Mouse (Mus musculus): ENCODE results near the gene Baiap2l2. TPM values are rescaled to one million over a fixed set of nuclear protein-coding genes. Genes with fewer than 3 reads are reported as not detected.

Baiap2l2 gene
- polyA plus RNA-seq, 1 experiment from 2014 or later, result 11.9 TPM

- Histone ChIP-seq H3K4me2 (no peak overlapping the region), H3K27me3 (replicated peaks) (0 out of 2 replicates have a peak, but pooled peaks cover 5% of the 10 kb centered on the region), H3K4me3 (no peak overlapping the region), H3K9me3 (replicated peaks) (peaks cover 12% of the 10 kb centered on the region), H3K36me3 (peaks cover under 1% of the 10 kb centered on the region; the same call in 1 of the 2 replicates), H3K27ac (ENCODE audit: poor library complexity, severe bottlenecking) (no peak overlapping the region), H3K9ac (no peak overlapping the region), H3K4me1 (replicated peaks) (peaks cover 9% of the 10 kb centered on the region; the same call in 1 of the 2 replicates)
- no peak for ATAC-seq (ENCODE audit: insufficient number of reproducible peaks, low FRiP score)
- WGBS, result 53% methylated on average over 5 of the region's 5 CpGs
Observed at GRCm38 (mm10) chr15:79280850-79281249, 4.5 kb downstream of the Baiap2l2 start.

DNA sequence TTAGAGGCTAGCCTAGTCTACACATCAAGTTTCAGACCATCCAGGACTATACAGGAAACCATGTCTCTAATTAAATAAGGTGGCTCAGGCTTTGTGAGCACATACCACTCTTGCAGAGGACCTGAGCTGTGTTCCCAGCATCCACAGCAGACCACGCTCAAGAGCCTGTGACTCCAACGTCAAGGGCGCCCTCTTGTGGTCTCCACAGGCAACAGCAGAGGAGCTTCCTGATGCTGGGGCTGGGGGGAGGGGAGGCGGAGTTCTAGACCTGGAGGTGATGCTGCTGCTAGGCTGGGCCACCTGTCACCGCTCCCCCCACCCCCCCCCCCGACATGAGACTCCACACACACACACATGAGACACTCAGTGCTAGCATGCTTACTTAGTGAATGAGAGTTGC is 5.1 kb downstream of the Baiap2l2 start:
- ATAC-seq (ENCODE audit: insufficient number of reproducible peaks, low FRiP score), result no peak
- Histone ChIP-seq H3K4me1 (replicated peaks) (peaks cover 9% of the 10 kb centered on the region; the same call in 1 of the 2 replicates), H3K9me3 (replicated peaks) (peaks cover 12% of the 10 kb centered on the region), H3K9ac (no peak overlapping the region), H3K36me3 (no peaks in the 10 kb centered on the region), H3K27me3 (replicated peaks) (0 out of 2 replicates have a peak, but pooled peaks cover 5% of the 10 kb centered on the region), H3K4me3 (no peak overlapping the region), H3K4me2 (no peak overlapping the region), H3K27ac (ENCODE audit: poor library complexity, severe bottlenecking) (no peak overlapping the region)
- WGBS, result 24% methylated on average over 6 of the region's 6 CpGs

DNA sequence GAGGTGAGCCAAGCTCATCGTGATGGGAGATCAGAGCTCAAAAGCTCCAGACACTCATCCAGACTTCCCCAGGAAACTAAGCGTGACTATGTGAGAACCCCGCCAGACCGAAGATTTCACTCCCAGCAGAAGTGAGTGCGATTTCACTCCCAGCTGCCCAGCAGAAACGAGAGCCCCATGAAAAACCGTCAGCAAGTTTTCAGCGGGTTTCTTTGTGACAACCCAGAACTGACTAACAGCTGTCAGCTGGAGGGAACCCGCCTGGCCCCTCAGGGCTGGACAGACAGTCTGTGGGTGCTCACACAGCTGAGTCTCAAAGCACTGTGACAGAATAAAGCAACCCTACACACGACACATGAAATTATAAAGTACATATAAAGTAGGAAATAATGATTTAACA is 7.6 kb downstream of the Baiap2l2 start:
- Histone ChIP-seq H3K27ac (ENCODE audit: poor library complexity, severe bottlenecking) (no peak overlapping the region), H3K9ac (no peak overlapping the region), H3K9me3 (replicated peaks) (peaks cover 12% of the 10 kb centered on the region), H3K27me3 (replicated peaks) (no peaks in the 10 kb centered on the region), H3K4me2 (no peak overlapping the region), H3K36me3 (no peaks in the 10 kb centered on the region), H3K4me3 (no peak overlapping the region), H3K4me1 (replicated peaks) (peaks cover 9% of the 10 kb centered on the region; the same call in 1 of the 2 replicates)
- ATAC-seq (ENCODE audit: insufficient number of reproducible peaks, low FRiP score), result no peak
- 60% methylated on average over 10 of the region's 10 CpGs for WGBS

DNA sequence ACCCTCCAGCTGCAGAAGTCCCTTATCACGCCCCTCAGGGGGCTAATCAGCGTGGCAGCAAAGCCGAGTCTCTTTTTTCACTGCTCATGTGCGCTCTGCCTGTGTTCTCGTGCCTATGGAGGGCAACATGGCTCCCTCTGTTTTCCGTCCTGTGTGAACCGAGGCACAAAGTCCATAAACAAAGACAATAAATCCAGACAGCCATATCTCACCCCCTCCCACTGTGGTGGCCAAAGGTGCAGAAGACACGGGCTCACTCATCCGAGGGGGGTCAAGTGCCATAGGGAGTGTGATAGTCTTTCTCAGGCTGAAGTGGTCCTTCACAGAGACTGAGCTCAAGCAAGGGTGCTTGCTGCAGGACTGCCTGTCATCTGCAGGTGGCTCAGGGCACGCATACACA is 12.3 kb downstream of the Baiap2l2 start:
- H3K27me3 ChIP-seq (replicated peaks), result peaks cover 5% of the 10 kb centered on the region
- H3K36me3 ChIP-seq, result no peaks in the 10 kb centered on the region
- no peak for ATAC-seq (ENCODE audit: insufficient number of reproducible peaks, low FRiP score)
- no peak overlapping the region for H3K9ac ChIP-seq
- H3K4me2 ChIP-seq, result no peak overlapping the region
- H3K4me3 ChIP-seq, result no peak overlapping the region
- H3K4me1 ChIP-seq (replicated peaks), result peaks cover 9% of the 10 kb centered on the region
- WGBS, result 47% methylated on average over 10 of the region's 10 CpGs
- no peak overlapping the region for H3K27ac ChIP-seq (ENCODE audit: poor library complexity, severe bottlenecking)
- H3K9me3 ChIP-seq (replicated peaks), result peaks cover 6% of the 10 kb centered on the region

DNA sequence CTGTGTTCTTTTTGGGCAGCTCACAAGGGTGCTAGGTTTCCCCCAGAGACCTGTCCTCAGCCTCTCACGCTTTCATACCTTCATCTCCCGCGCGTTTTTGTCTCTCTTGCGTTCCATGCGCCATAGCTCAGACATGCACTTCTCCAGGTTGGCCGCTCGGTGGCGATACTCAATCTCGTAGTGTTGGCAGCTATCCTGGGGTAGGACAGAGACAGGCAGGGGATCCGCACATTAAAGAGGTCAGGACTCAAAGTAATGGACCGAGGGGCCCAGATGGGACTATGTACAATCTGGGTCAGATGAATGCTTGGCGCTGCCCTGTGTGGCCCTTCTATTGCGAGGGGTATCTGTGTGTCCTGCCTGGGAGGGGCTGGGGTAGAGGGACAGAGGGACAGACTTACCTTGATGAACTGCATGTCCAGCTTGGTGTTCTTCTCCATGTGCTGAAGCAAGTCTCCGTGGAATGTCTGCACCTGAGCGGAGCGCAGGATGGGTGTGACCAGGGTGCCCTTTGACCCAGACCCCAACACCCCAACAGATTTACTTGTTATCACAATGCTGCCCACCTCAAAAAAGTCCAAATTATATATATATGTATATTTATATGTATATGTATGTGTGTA is 14.1 kb downstream of the Baiap2l2 start:
- H3K4me2 ChIP-seq, result peak overlapping the region; percentile 80
- 15% methylated on average over 17 of the region's 17 CpGs for WGBS
- H3K4me3 ChIP-seq, result peak overlapping the region; percentile 39
- H3K27me3 ChIP-seq (replicated peaks), result peaks cover 21% of the 10 kb centered on the region
- no peak overlapping the region for H3K27ac ChIP-seq (ENCODE audit: poor library complexity, severe bottlenecking)
- ATAC-seq (ENCODE audit: insufficient number of reproducible peaks, low FRiP score), result no peak
- H3K9me3 ChIP-seq (replicated peaks), result no peaks in the 10 kb centered on the region
- H3K9ac ChIP-seq, result peak overlapping the region; percentile 63
- H3K36me3 ChIP-seq, result no peaks in the 10 kb centered on the region
- H3K4me1 ChIP-seq (replicated peaks), result peaks cover 9% of the 10 kb centered on the region

DNA sequence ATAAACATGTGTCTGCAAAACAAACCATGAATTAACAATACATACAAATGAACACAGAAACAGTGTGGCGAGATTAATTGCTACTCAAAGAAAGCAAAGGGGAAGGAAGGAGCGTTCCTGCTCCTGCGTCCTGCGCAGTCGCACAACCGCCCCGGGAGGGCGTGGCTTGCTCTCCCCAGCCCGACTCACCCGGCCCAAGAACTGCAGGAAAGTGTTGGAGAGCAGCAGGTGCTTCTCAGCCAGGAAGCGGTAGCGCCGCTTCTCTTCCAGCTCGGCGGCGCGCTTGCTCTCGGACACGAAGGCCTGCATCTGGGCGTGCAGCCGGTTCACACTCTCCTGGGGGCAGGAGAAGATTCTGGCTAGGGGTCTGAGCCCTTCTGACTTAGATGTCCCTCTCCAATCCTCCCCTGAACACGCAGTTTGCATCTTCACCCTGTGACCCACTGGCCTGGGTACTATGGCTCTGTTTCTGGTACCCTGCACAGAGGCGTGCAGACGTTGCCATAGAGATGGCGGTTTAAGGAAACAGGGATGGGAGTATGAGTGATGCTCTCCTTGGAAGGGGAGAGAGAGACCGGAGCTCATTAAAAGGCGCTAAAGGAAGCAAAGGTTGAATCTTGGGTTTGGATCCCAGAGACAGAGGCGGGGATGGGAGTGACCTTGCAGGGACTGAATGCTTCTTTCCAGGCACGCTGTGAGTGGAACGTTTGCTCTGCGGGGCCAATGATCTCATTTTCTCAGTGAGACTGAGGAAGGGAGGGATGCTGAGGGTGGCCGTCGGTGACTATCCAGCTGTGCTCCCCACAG is 14.8 kb downstream of the Baiap2l2 start:
- Histone ChIP-seq H3K4me2 (peak overlapping the region; percentile 80), H3K27ac (ENCODE audit: poor library complexity, severe bottlenecking) (no peak overlapping the region), H3K9me3 (replicated peaks) (no peaks in the 10 kb centered on the region), H3K4me1 (replicated peaks) (peaks cover 9% of the 10 kb centered on the region), H3K4me3 (peak overlapping the region; percentile 39), H3K27me3 (replicated peaks) (peaks cover 25% of the 10 kb centered on the region), H3K36me3 (no peaks in the 10 kb centered on the region), H3K9ac (peak overlapping the region; percentile 63)
- peak; percentile 68; the same call in 1 of the 2 replicates for ATAC-seq (ENCODE audit: insufficient number of reproducible peaks, low FRiP score)
- WGBS, result 3% methylated on average over 33 of the region's 33 CpGs

- Histone ChIP-seq H3K9ac (no peak overlapping the region), H3K4me1 (replicated peaks) (peaks cover 9% of the 10 kb centered on the region), H3K36me3 (no peaks in the 10 kb centered on the region), H3K9me3 (replicated peaks) (peaks cover 4% of the 10 kb centered on the region; the same call in 1 of the 2 replicates), H3K27ac (ENCODE audit: poor library complexity, severe bottlenecking) (no peak overlapping the region), H3K27me3 (replicated peaks) (peaks cover 38% of the 10 kb centered on the region), H3K4me2 (no peak overlapping the region), H3K4me3 (no peak overlapping the region)
- WGBS, result 15% methylated on average over 1 of the region's 1 CpGs
- no peak for ATAC-seq (ENCODE audit: insufficient number of reproducible peaks, low FRiP score)
Observed at GRCm38 (mm10) chr15:79268521-79268920, 16.8 kb downstream of the Baiap2l2 start.

DNA sequence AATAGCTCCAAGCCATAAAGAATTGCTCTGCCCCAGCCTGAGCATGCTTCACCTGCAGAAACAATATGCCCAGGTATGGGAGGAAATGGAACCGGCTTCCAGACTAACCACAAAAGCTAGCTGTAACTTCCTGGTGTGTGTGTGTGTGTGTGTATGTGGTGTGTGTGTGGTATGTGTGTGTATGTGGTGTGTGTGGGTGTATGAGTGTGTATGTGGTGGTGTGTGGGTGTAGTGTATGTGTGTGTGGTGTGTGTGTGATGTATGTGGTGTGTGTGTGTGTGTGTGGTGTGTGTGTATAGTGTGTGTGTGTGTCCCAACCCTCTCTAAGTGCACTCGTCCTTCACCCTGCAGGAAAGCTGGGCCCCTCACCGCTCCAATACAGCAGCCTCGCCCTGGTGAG is 20.0 kb downstream of the Baiap2l2 start:
- no peak for ATAC-seq (ENCODE audit: insufficient number of reproducible peaks, low FRiP score)
- no peak overlapping the region for H3K27ac ChIP-seq (ENCODE audit: poor library complexity, severe bottlenecking)
- H3K9me3 ChIP-seq (replicated peaks), result peaks cover 4% of the 10 kb centered on the region; the same call in 1 of the 2 replicates
- peaks cover 67% of the 10 kb centered on the region for H3K27me3 ChIP-seq (replicated peaks)
- H3K4me2 ChIP-seq, result no peak overlapping the region
- 56% methylated on average over 4 of the region's 4 CpGs for WGBS
- H3K4me1 ChIP-seq (replicated peaks), result peaks cover 20% of the 10 kb centered on the region
- no peaks in the 10 kb centered on the region for H3K36me3 ChIP-seq
- no peak overlapping the region for H3K4me3 ChIP-seq
- no peak overlapping the region for H3K9ac ChIP-seq

DNA sequence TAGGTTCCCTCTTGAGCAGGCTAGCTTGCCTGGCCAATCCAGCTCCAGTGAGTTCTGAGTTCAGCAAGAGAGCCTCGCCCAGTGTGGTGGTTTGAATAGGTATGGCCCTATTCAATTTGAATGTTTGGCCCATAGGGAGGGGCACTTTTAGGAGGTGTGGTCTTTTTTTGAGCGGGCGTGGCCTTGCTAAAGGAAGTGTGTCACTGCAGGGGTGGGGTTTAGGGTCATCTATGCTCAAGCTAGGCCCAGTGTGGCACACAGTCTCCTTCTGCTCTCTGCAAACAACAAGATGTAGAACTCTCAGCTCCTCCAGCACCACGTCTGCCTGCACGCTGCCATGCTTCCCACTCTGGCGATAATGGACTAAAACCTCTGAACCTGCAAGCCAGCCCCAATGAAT is 21.6 kb downstream of the Baiap2l2 start:
- no peak for ATAC-seq (ENCODE audit: insufficient number of reproducible peaks, low FRiP score)
- Histone ChIP-seq H3K27ac (ENCODE audit: poor library complexity, severe bottlenecking) (no peak overlapping the region), H3K9me3 (replicated peaks) (peaks cover 4% of the 10 kb centered on the region; the same call in 1 of the 2 replicates), H3K4me2 (no peak overlapping the region), H3K27me3 (replicated peaks) (peaks cover 83% of the 10 kb centered on the region), H3K9ac (no peak overlapping the region), H3K36me3 (no peaks in the 10 kb centered on the region), H3K4me1 (replicated peaks) (peaks cover 18% of the 10 kb centered on the region), H3K4me3 (no peak overlapping the region)
- WGBS, result 89% methylated on average over 6 of the region's 6 CpGs

DNA sequence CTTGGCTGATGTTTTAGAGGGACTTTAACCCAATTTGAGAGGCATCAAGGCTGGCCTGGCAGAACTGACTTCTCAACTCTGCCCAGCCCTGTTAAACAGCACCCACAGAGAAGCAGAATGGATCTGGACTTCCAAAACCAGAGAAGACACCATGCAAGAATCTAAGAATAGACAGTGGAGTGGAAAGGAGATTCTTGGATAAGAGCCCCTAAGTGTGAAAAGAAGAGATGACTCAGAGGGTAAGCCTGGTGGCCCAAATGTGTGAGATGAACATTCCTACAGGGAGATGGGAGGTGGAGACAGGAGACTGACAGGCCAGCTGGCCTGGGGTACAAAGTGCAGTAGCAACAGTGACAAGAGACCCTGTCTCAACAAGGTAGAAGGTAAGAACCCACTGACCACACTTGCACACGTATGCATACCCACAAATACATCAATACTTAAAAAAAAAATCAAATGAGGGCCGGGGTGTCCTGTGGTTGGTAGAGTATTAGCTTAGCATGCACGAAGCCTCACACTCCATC is 22.5 kb downstream of the Baiap2l2 start:
- Histone ChIP-seq H3K36me3 (no peaks in the 10 kb centered on the region), H3K27me3 (replicated peaks) (peaks cover 83% of the 10 kb centered on the region), H3K4me1 (replicated peaks) (peaks cover 18% of the 10 kb centered on the region), H3K4me2 (peak overlapping the region; percentile 98), H3K4me3 (0 out of 2 replicates have a peak overlapping the region, but pooled peaks have one; percentile 67), H3K9me3 (replicated peaks) (peaks cover 4% of the 10 kb centered on the region; the same call in 1 of the 2 replicates), H3K9ac (no peak overlapping the region), H3K27ac (ENCODE audit: poor library complexity, severe bottlenecking) (0 out of 2 replicates have a peak overlapping the region, but pooled peaks have one; percentile 16)
- ATAC-seq (ENCODE audit: insufficient number of reproducible peaks, low FRiP score), result no peak
- WGBS, result 69% methylated on average over 3 of the region's 3 CpGs

GRCm38 (mm10) chr15:79262375-79262774 is 23.0 kb downstream of the Baiap2l2 start:
- WGBS, result 23% methylated on average over 13 of the region's 13 CpGs
- no peaks in the 10 kb centered on the region for H3K36me3 ChIP-seq
- H3K9ac ChIP-seq, result no peak overlapping the region
- 0 out of 2 replicates have a peak overlapping the region, but pooled peaks have one; percentile 16 for H3K27ac ChIP-seq (ENCODE audit: poor library complexity, severe bottlenecking)
- H3K9me3 ChIP-seq (replicated peaks), result peaks cover 4% of the 10 kb centered on the region; the same call in 1 of the 2 replicates
- peaks cover 79% of the 10 kb centered on the region for H3K27me3 ChIP-seq (replicated peaks)
- H3K4me2 ChIP-seq, result peak overlapping the region; percentile 98
- ATAC-seq (ENCODE audit: insufficient number of reproducible peaks, low FRiP score), result no peak
- H3K4me1 ChIP-seq (replicated peaks), result peaks cover 18% of the 10 kb centered on the region
- H3K4me3 ChIP-seq, result peak overlapping the region; percentile 67; the same call in 1 of the 2 replicates

All from heart, embryonic 12.5 days (tissue).